Mouse (Mus musculus) liver, embryonic 13.5 days (tissue): ENCODE measurements around the gene Lrrc47. TPM values are rescaled to one million over a fixed set of nuclear protein-coding genes. Genes with fewer than 3 reads are reported as not detected.

ENCODE experiments used
- ATAC-seq: fragments of 200-750 bp; cut with Nextera tagmentation; 2 replicates; pipeline ENCODE4 v1.8.0; 2017; ENCODE audit warnings: low read depth, mild to moderate bottlenecking, moderate number of reproducible peaks, moderate library complexity
- DNase-seq: peaks from one replicate; pipeline ENCODE4 v3.0.0; 2022
- H3K27ac ChIP-seq: fragments of 300-500 bp; sonication (generic); 2 replicates; pipeline ENCODE4 v1.5.1; 2015; ENCODE audit warnings: moderate library complexity, mild to moderate bottlenecking, inconsistent platforms
- H3K27me3 ChIP-seq: fragments of 300-500 bp; sonication (generic); 2 replicates; pipeline ENCODE4 v1.6.1; 2015; ENCODE audit warnings: mild to moderate bottlenecking, inconsistent platforms
- H3K36me3 ChIP-seq: fragments of 300-500 bp; sonication (generic); 2 replicates; pipeline ENCODE4 v1.6.1; 2015; ENCODE audit warnings: mild to moderate bottlenecking, inconsistent platforms
- H3K4me1 ChIP-seq: fragments of 300-500 bp; sonication (generic); replicated peaks from 2 replicates; pipeline ENCODE4 v1.6.1; 2015; ENCODE audit warnings: inconsistent platforms
- H3K4me2 ChIP-seq: fragments of 300-500 bp; sonication (generic); 2 replicates; pipeline ENCODE4 v1.6.1; 2015; ENCODE audit warnings: inconsistent platforms, mild to moderate bottlenecking, moderate library complexity
- H3K4me3 ChIP-seq: fragments of 300-500 bp; sonication (generic); replicated peaks from 2 replicates; pipeline ENCODE4 v1.5.1; 2015; ENCODE audit warnings: mild to moderate bottlenecking, inconsistent platforms
- H3K9ac ChIP-seq: fragments of 300-500 bp; sonication (generic); 2 replicates; pipeline ENCODE4 v1.6.1; 2015; ENCODE audit warnings: mild to moderate bottlenecking, inconsistent platforms
- H3K9me3 ChIP-seq: fragments of 300-500 bp; sonication (generic); replicated peaks from 2 replicates; pipeline ENCODE4 v1.6.1; 2016; ENCODE audit warnings: inconsistent platforms
- WGBS: fragments of 180-500 bp; shearing (Covaris S2); methylation state at CpG from one replicate; pipeline ENCODE4 v1.1.7; 2015; ENCODE audit not compliant: insufficient replicate concordance; 5-methylcytosine and 5-hydroxymethylcytosine counted together
- polyA plus RNA-seq: library from polyadenylated mRNA; unstranded; fragments of >200 nt; fragmentation: Nextera tagmentation; extraction: Ambion mirVana; gene quantifications from 2 replicates; pipeline ENCODE4 v1.2.1, GENCODE M21; 2015

Lrrc47 gene
- polyA plus RNA-seq, 1 experiment from 2014 or later, result 19.1 TPM

GRCm38 (mm10) chr4:153993505-153993904, 18.0 kb upstream of the Lrrc47 start:
- H3K9ac ChIP-seq, result no peak overlapping the region
- H3K36me3 ChIP-seq, result peaks cover 85% of the 10 kb centered on the region
- H3K27ac ChIP-seq, result no peak overlapping the region
- H3K4me3 ChIP-seq, result no peak overlapping the region
- no peak for ATAC-seq
- 85% methylated on average over 8 of the region's 8 CpGs for WGBS
- no peak for DNase-seq
- no peak overlapping the region for H3K4me2 ChIP-seq
- H3K4me1 ChIP-seq, result no peaks in the 10 kb centered on the region
- H3K27me3 ChIP-seq, result no peaks in the 10 kb centered on the region
- H3K9me3 ChIP-seq, result no peaks in the 10 kb centered on the region

GRCm38 (mm10) chr4:154005488-154005887, 6.0 kb upstream of the Lrrc47 start:
- no peaks in the 10 kb centered on the region for H3K27me3 ChIP-seq
- WGBS, result 82% methylated on average over 5 of the region's 5 CpGs
- H3K9ac ChIP-seq, result no peak overlapping the region
- H3K9me3 ChIP-seq, result no peaks in the 10 kb centered on the region
- ATAC-seq, result no peak
- H3K27ac ChIP-seq, result no peak overlapping the region
- H3K4me1 ChIP-seq, result peaks cover under 1% of the 10 kb centered on the region; the same call in 1 of the 2 replicates
- no peak overlapping the region for H3K4me3 ChIP-seq
- DNase-seq, result no peak
- no peak overlapping the region for H3K4me2 ChIP-seq
- peaks cover 54% of the 10 kb centered on the region for H3K36me3 ChIP-seq

- Histone ChIP-seq H3K4me2 (no peak overlapping the region), H3K27me3 (no peaks in the 10 kb centered on the region), H3K4me1 (peaks cover 8% of the 10 kb centered on the region), H3K4me3 (no peak overlapping the region), H3K36me3 (peaks cover 54% of the 10 kb centered on the region), H3K9ac (no peak overlapping the region), H3K9me3 (no peaks in the 10 kb centered on the region), H3K27ac (no peak overlapping the region)
- WGBS, result 75% methylated on average over 6 of the region's 6 CpGs
- ATAC-seq, result no peak
- DNase-seq, result no peak
Observed at GRCm38 (mm10) chr4:154006264-154006663, 5.3 kb upstream of the Lrrc47 start.

- H3K9ac ChIP-seq, result no peak overlapping the region
- H3K4me1 ChIP-seq, result peaks cover 16% of the 10 kb centered on the region
- no peak for ATAC-seq
- no peak for DNase-seq
- H3K4me3 ChIP-seq, result no peak overlapping the region
- H3K4me2 ChIP-seq, result no peak overlapping the region
- WGBS, result 77% methylated on average over 4 of the region's 4 CpGs
- no peaks in the 10 kb centered on the region for H3K27me3 ChIP-seq
- peaks cover 43% of the 10 kb centered on the region for H3K36me3 ChIP-seq
- H3K27ac ChIP-seq, result no peak overlapping the region
- H3K9me3 ChIP-seq, result no peaks in the 10 kb centered on the region
Observed at GRCm38 (mm10) chr4:154007759-154008158, 3.8 kb upstream of the Lrrc47 start.

- DNase-seq (no peak), ATAC-seq (peak; percentile 53)
- Histone ChIP-seq H3K36me3 (peaks cover 40% of the 10 kb centered on the region), H3K27me3 (no peaks in the 10 kb centered on the region), H3K4me1 (peaks cover 40% of the 10 kb centered on the region), H3K4me2 (peak overlapping the region; percentile 86), H3K4me3 (peak overlapping the region; percentile 100), H3K27ac (peak overlapping the region; percentile 81), H3K9me3 (no peaks in the 10 kb centered on the region), H3K9ac (peak overlapping the region; percentile 97)
- whole genome bisulfite sequencing, result 25% methylated on average over 13 of the region's 13 CpGs
Observed at GRCm38 (mm10) chr4:154010907-154011645, 455 bp upstream of the Lrrc47 start.

- ATAC-seq, result no peak
- Histone ChIP-seq H3K9me3 (no peaks in the 10 kb centered on the region), H3K9ac (peak overlapping the region; percentile 97), H3K4me3 (peak overlapping the region; percentile 100), H3K27ac (peak overlapping the region; percentile 81), H3K4me1 (peaks cover 40% of the 10 kb centered on the region), H3K36me3 (peaks cover 41% of the 10 kb centered on the region), H3K27me3 (no peaks in the 10 kb centered on the region), H3K4me2 (peak overlapping the region; percentile 86)
- under 1% methylated on average over 55 of the region's 55 CpGs for WGBS
- peak; percentile 14 for DNase-seq
Observed at GRCm38 (mm10) chr4:154012132-154012882, 776 bp downstream of the Lrrc47 start.

- Histone ChIP-seq H3K4me1 (peaks cover 48% of the 10 kb centered on the region), H3K4me3 (no peak overlapping the region), H3K27ac (no peak overlapping the region), H3K27me3 (no peaks in the 10 kb centered on the region), H3K36me3 (peaks cover 72% of the 10 kb centered on the region), H3K4me2 (no peak overlapping the region), H3K9ac (no peak overlapping the region), H3K9me3 (no peaks in the 10 kb centered on the region)
- ATAC-seq (no peak), DNase-seq (no peak)
- 91% methylated on average over 11 of the region's 11 CpGs for WGBS
Observed at GRCm38 (mm10) chr4:154015476-154015875, 3.9 kb downstream of the Lrrc47 start.

- Histone ChIP-seq H3K36me3 (peaks cover 91% of the 10 kb centered on the region), H3K4me2 (no peak overlapping the region), H3K9me3 (no peaks in the 10 kb centered on the region), H3K27me3 (no peaks in the 10 kb centered on the region), H3K4me3 (no peak overlapping the region), H3K27ac (peak overlapping the region; percentile 99; the same call in 1 of the 2 replicates), H3K4me1 (peaks cover 52% of the 10 kb centered on the region), H3K9ac (no peak overlapping the region)
- WGBS, result 60% methylated on average over 7 of the region's 7 CpGs
- ATAC-seq (no peak), DNase-seq (peak; percentile 46)
Observed at GRCm38 (mm10) chr4:154019571-154019970, 8.0 kb downstream of the Lrrc47 start.

- Histone ChIP-seq H3K27ac (peak overlapping the region; percentile 99), H3K9ac (peak overlapping the region; percentile 91; the same call in 1 of the 2 replicates), H3K4me3 (no peak overlapping the region), H3K36me3 (peaks cover 73% of the 10 kb centered on the region), H3K4me2 (peak overlapping the region; percentile 79), H3K9me3 (no peaks in the 10 kb centered on the region), H3K4me1 (peaks cover 61% of the 10 kb centered on the region), H3K27me3 (no peaks in the 10 kb centered on the region)
- WGBS, result 73% methylated on average over 9 of the region's 9 CpGs
- no peak for DNase-seq
- no peak for ATAC-seq
Observed at GRCm38 (mm10) chr4:154021432-154021831, 9.9 kb downstream of the Lrrc47 start.

- Histone ChIP-seq H3K9me3 (no peaks in the 10 kb centered on the region), H3K4me3 (peak overlapping the region; percentile 80), H3K9ac (peak overlapping the region; percentile 91), H3K4me2 (peak overlapping the region; percentile 79), H3K27me3 (no peaks in the 10 kb centered on the region), H3K36me3 (peaks cover 63% of the 10 kb centered on the region), H3K27ac (peak overlapping the region; percentile 99), H3K4me1 (peaks cover 71% of the 10 kb centered on the region)
- DNase-seq, result no peak
- WGBS, result 83% methylated on average over 4 of the region's 4 CpGs
- no peak for ATAC-seq
Observed at GRCm38 (mm10) chr4:154022407-154022806, 10.9 kb downstream of the Lrrc47 start.

- H3K27me3 ChIP-seq, result no peaks in the 10 kb centered on the region
- DNase-seq (no peak), ATAC-seq (no peak)
- H3K9ac ChIP-seq, result peak overlapping the region; percentile 91
- 51% methylated on average over 4 of the region's 4 CpGs for WGBS
- peak overlapping the region; percentile 79 for H3K4me2 ChIP-seq
- peaks cover 59% of the 10 kb centered on the region for H3K36me3 ChIP-seq
- peaks cover 75% of the 10 kb centered on the region for H3K4me1 ChIP-seq
- H3K4me3 ChIP-seq, result peak overlapping the region; percentile 80
- H3K27ac ChIP-seq, result peak overlapping the region; percentile 99
- H3K9me3 ChIP-seq, result no peaks in the 10 kb centered on the region
Observed at GRCm38 (mm10) chr4:154022844-154023243, 11.3 kb downstream of the Lrrc47 start.
